Mouse (Mus musculus) MEL (cell line): ENCODE measurements around the gene Nutf2. TPM values are rescaled to one million over a fixed set of nuclear protein-coding genes. Genes with fewer than 3 reads are reported as not detected.

Experiments used
- DNase-seq: peaks from one replicate; pipeline ENCODE4 v3.0.0; 2011; ENCODE audit warnings: low read depth, low spot score
- H3K27ac ChIP-seq: 2 replicates; pipeline ENCODE4 v1.5.1; 2012; ENCODE audit warnings: low read depth, mild to moderate bottlenecking, control low read depth, low read length, moderate library complexity; ENCODE audit not compliant: control insufficient read depth
- H3K27me3 ChIP-seq, 2 experiments: fragments of 150-350 bp in 1 of 2; sonication (generic) in 1 of 2; 2 replicates each; pipeline ENCODE4 v1.6.1; 2012; ENCODE audit warnings: low read length in 2 of 2, mild to moderate bottlenecking in 2 of 2, improper control_type of control experiment in 1 of 2, moderate library complexity in 1 of 2; ENCODE audit not compliant: insufficient read depth in 2 of 2, control insufficient read depth in 1 of 2
- H3K36me3 ChIP-seq, 2 experiments: 2 replicates each; pipeline ENCODE4 v1.6.1; 2012 to 2014; ENCODE audit warnings: low read length in 2 of 2, improper control_type of control experiment in 1 of 2, inconsistent platforms in 1 of 2, mild to moderate bottlenecking in 1 of 2; ENCODE audit not compliant: insufficient read depth in 2 of 2, control insufficient read depth in 1 of 2
- H3K4me1 ChIP-seq, 2 experiments: fragments of 150-350 bp in 1 of 2; sonication (generic) in 1 of 2; 2 replicates each; pipeline ENCODE4 v1.6.1; 2012; ENCODE audit warnings: low read length in 2 of 2, improper control_type of control experiment in 1 of 2, mild to moderate bottlenecking in 1 of 2; ENCODE audit not compliant: insufficient read depth in 2 of 2, control insufficient read depth in 1 of 2
- H3K4me3 ChIP-seq, 2 experiments: fragments of 150-350 bp in 1 of 2; sonication (generic) in 1 of 2; 2 replicates each; pipeline ENCODE4 v1.5.1; 2012; ENCODE audit warnings: low read depth in 2 of 2, low read length in 2 of 2, mild to moderate bottlenecking in 2 of 2, moderate library complexity in 2 of 2, control low read depth in 1 of 2, improper control_type of control experiment in 1 of 2; ENCODE audit not compliant: control insufficient read depth in 1 of 2, insufficient read depth in 1 of 2
- H3K79me2 ChIP-seq: 2 replicates; pipeline ENCODE4 v1.6.1; 2012; ENCODE audit warnings: mild to moderate bottlenecking, low read length, moderate library complexity; ENCODE audit not compliant: control insufficient read depth, poor library complexity, insufficient read depth
- H3K9ac ChIP-seq: 2 replicates; pipeline ENCODE4 v1.6.1; 2012; ENCODE audit warnings: low read depth, mild to moderate bottlenecking, control low read depth, low read length, moderate library complexity; ENCODE audit not compliant: control insufficient read depth, poor library complexity, severe bottlenecking
- H3K9me3 ChIP-seq: fragments of 150-350 bp; sonication (generic); replicated peaks from 2 replicates; pipeline ENCODE4 v1.6.1; 2012; ENCODE audit warnings: mild to moderate bottlenecking, low read length, improper control_type of control experiment, moderate library complexity; ENCODE audit not compliant: insufficient read depth
- CHD1 ChIP-seq: IDR thresholded peaks from 2 replicates; pipeline ENCODE4 v1.6.1; 2012; ENCODE audit warnings: low read depth, mild to moderate bottlenecking, inconsistent platforms, low read length, improper control_type of control experiment
- CHD2 ChIP-seq: IDR thresholded peaks from 2 replicates; pipeline ENCODE4 v1.6.1; 2011; ENCODE audit warnings: low read length, improper control_type of control experiment
- EP300 ChIP-seq, 2 experiments: IDR thresholded peaks; 2 replicates each; pipeline ENCODE4 v1.6.1; 2011; ENCODE audit warnings: improper control_type of control experiment in 2 of 2, low read length in 2 of 2, low read depth in 1 of 2, mild to moderate bottlenecking in 1 of 2
- HCFC1 ChIP-seq: IDR thresholded peaks from 2 replicates; pipeline ENCODE4 v1.6.1; 2012; ENCODE audit warnings: low read depth, mild to moderate bottlenecking, inconsistent platforms, low read length, improper control_type of control experiment, moderate library complexity
- JUND ChIP-seq: IDR thresholded peaks from 2 replicates; pipeline ENCODE4 v1.6.1; 2011; ENCODE audit warnings: low read depth, mild to moderate bottlenecking, improper control_type of control experiment, low read length
- KAT2A ChIP-seq: conservative IDR thresholded peaks from 2 replicates; pipeline ENCODE4 v1.6.1; 2012; ENCODE audit warnings: low read depth, low read length, improper control_type of control experiment, inconsistent platforms
- MAFK ChIP-seq: IDR thresholded peaks from 2 replicates; pipeline ENCODE4 v1.6.1; 2011; ENCODE audit warnings: low read depth, mild to moderate bottlenecking, low read length, improper control_type of control experiment, borderline replicate concordance
- MAZ ChIP-seq: IDR thresholded peaks from 2 replicates; pipeline ENCODE4 v1.6.1; 2012; ENCODE audit warnings: low read depth, mild to moderate bottlenecking, inconsistent platforms, low read length, improper control_type of control experiment
- MYB ChIP-seq: IDR thresholded peaks from 2 replicates; pipeline ENCODE4 v1.6.1; 2011; ENCODE audit warnings: mild to moderate bottlenecking, low read depth, low read length, improper control_type of control experiment
- MYC ChIP-seq: IDR thresholded peaks from 2 replicates; pipeline ENCODE4 v1.6.1; 2011; ENCODE audit warnings: low read depth, mild to moderate bottlenecking, low read length, improper control_type of control experiment, moderate library complexity
- NELFE ChIP-seq: IDR thresholded peaks from 2 replicates; pipeline ENCODE4 v1.6.1; 2011; ENCODE audit warnings: low read depth, low read length, improper control_type of control experiment
- POLR2A ChIP-seq, 2 experiments: IDR thresholded peaks; 2 replicates each; pipeline ENCODE4 v1.6.1; 2011 to 2012; ENCODE audit warnings: low read length in 2 of 2, mild to moderate bottlenecking in 2 of 2, control low read depth in 1 of 2, improper control_type of control experiment in 1 of 2, low read depth in 1 of 2, moderate library complexity in 1 of 2; ENCODE audit not compliant: control insufficient read depth in 1 of 2, insufficient read depth in 1 of 2, poor library complexity in 1 of 2
- POLR2AphosphoS5 ChIP-seq: IDR thresholded peaks from 2 replicates; pipeline ENCODE4 v1.6.1; 2012; ENCODE audit warnings: low read depth, borderline replicate concordance, mild to moderate bottlenecking, inconsistent platforms, low read length, moderate library complexity, mixed read lengths
- RCOR1 ChIP-seq: IDR thresholded peaks from 2 replicates; pipeline ENCODE4 v1.6.1; 2012; ENCODE audit warnings: low read depth, mild to moderate bottlenecking, inconsistent platforms, low read length, improper control_type of control experiment
- TAL1 ChIP-seq: IDR thresholded peaks from 2 replicates; pipeline ENCODE4 v1.6.1; 2012; ENCODE audit warnings: mild to moderate bottlenecking, inconsistent platforms, low read length, moderate library complexity, mixed read lengths
- USF1 ChIP-seq: IDR thresholded peaks from 2 replicates; pipeline ENCODE4 v1.6.1; 2014; ENCODE audit warnings: low read depth, mild to moderate bottlenecking, inconsistent platforms, low read length, improper control_type of control experiment, moderate library complexity
- ZKSCAN1 ChIP-seq: IDR thresholded peaks from 2 replicates; pipeline ENCODE4 v1.6.1; 2012; ENCODE audit warnings: low read depth, mild to moderate bottlenecking, inconsistent platforms, low read length, improper control_type of control experiment, moderate library complexity
- ZMIZ1 ChIP-seq: IDR thresholded peaks from 2 replicates; pipeline ENCODE4 v1.6.1; 2012; ENCODE audit warnings: low read depth, mild to moderate bottlenecking, inconsistent platforms, low read length, improper control_type of control experiment, moderate library complexity
- polyA plus RNA-seq, 2 experiments: library from polyadenylated mRNA; stranded (reverse) in 1 of 2; unstranded in 1 of 2; fragments of >175 nt in 1 of 2; fragments of >200 nt in 1 of 2; gene quantifications; 2 replicates each; pipeline versions ENCODE4 v1.2.1 to v1.2.4; 2012; ENCODE audit warnings: low replicate concordance in 2 of 2, low read depth in 1 of 2; ENCODE audit not compliant: insufficient read length in 2 of 2, insufficient read depth in 1 of 2, missing spikeins in 1 of 2
- total RNA-seq: library from RNA; depleted of rRNA; stranded (reverse); fragments of 300-350 nt; gene quantifications from 2 replicates; pipeline ENCODE4 v1.2.3, GENCODE M21; 2012

Nutf2 gene
- total and polyA plus RNA-seq, 3 experiments = 28.0 to 167 TPM; not detected in 1

- TF ChIP-seq JUND = no peak
- TF ChIP-seq, all 39 proteins: peak for 19
These were observed 8.7 kb upstream of the Nutf2 start (continued) for GRCm38 (mm10) chr8:105851651-105852143.

DNA sequence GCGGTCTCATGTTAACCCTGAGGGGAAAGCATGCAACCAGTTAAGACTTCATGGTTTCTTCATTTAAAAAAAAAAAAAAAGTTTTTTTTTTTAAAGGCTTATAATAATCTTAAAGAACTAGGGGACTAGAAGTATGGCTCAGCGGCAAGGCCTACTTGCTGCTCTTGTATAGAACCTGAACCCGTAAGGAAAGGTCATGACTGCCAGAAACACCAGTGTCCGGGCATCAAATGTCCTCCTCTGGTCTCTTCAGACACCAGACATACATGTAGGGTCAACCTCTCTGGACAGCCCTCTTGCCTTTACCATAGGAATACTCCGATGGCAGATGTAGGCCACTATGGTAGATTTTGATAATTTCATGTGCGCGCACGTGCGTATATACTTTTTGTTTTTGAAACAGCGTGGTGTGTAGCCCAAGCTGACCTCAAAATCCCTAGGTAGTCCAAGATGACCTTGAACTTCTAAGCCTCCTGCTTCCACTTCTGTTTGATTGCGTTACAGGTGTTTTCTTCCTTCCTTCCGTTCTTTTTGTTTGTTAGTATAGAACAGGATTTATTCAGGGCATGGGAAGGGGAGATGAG lies 8.1 kb upstream of the Nutf2 start:
- TF ChIP-seq MYC (peak; percentile 18; the same call in 1 of the 2 replicates), TAL1 (no peak)
- H3K27me3 ChIP-seq = no peaks in the 10 kb centered on the region
- H3K4me1 ChIP-seq = peaks cover 0 to 21% of the 10 kb centered on the region in 2 experiments; a peak in 2 of 4 replicates
- no peak overlapping the region for H3K27ac ChIP-seq
- peaks cover 0 to 16% of the 10 kb centered on the region in 2 experiments; a peak in 2 of 4 replicates for H3K36me3 ChIP-seq
- peak overlapping the region in 1 of 2 experiments; percentile 93; a peak in 1 of 4 replicates for H3K4me3 ChIP-seq
- peaks cover 23% of the 10 kb centered on the region for H3K79me2 ChIP-seq
- no peak overlapping the region for H3K9ac ChIP-seq
- H3K9me3 ChIP-seq = no peaks in the 10 kb centered on the region
- DNase-seq = no peak

GRCm38 (mm10) chr8:105853178-105853577 lies 7.2 kb upstream of the Nutf2 start, which contains the start of gene Cenpt:
TSS of gene Cenpt (minus strand) at chr8:105853278.
- Histone ChIP-seq H3K79me2 (peaks cover 23% of the 10 kb centered on the region), H3K27me3 (no peaks in the 10 kb centered on the region), H3K9ac (no peak within 1 kb of the TSS), H3K9me3 (no peaks in the 10 kb centered on the region), H3K27ac (no peak within 1 kb of the TSS), H3K36me3 (peaks cover 0 to 23% of the 10 kb centered on the region in 2 experiments; a peak in 2 of 4 replicates), H3K4me3 (no peak within 1 kb of the TSS), H3K4me1 (peaks cover 0 to 29% of the 10 kb centered on the region in 2 experiments; a peak in 2 of 4 replicates)
- TF ChIP-seq MYB = no peak
- no peak for TF ChIP-seq USF1
- TF ChIP-seq KAT2A = no peak
- no peak for TF ChIP-seq POLR2A (IDR thresholded peaks at IDR 0.05; ENCODE audit: control insufficient read depth in 1 of 2, insufficient read depth in 1 of 2, low read depth in 1 of 2, low read length in 2 of 2, poor library complexity in 1 of 2)
- TF ChIP-seq MAFK = no peak
- TF ChIP-seq POLR2AphosphoS5 = no peak
- no peak for TF ChIP-seq MAZ
- no peak for TF ChIP-seq NELFE
- no peak for TF ChIP-seq EP300 (IDR thresholded peaks at IDR 0.05; ENCODE audit: low read depth in 1 of 2, low read length in 2 of 2)
- no peak for TF ChIP-seq CHD2
- no peak for TF ChIP-seq MYC
- no peak for TF ChIP-seq RCOR1
- no peak for TF ChIP-seq CHD1
- no peak for TF ChIP-seq HCFC1
- no peak for TF ChIP-seq ZKSCAN1
- no peak for TF ChIP-seq TAL1
- TF ChIP-seq ZMIZ1 = no peak
- no peak for DNase-seq
